Mouse (Mus musculus) intestine, embryonic 16.5 days (tissue): ENCODE measurements around the gene Lypd1. TPM values are rescaled to one million over a fixed set of nuclear protein-coding genes. Genes with fewer than 3 reads are reported as not detected.

Experiments
- ATAC-seq: fragments of 200-750 bp; cut with Nextera tagmentation; 2 replicates; pipeline ENCODE4 v1.8.0; 2017; ENCODE audit warnings: moderate TSS enrichment, moderate library complexity
- H3K27ac ChIP-seq: fragments of 300-500 bp; sonication (generic); 2 replicates; pipeline ENCODE4 v1.5.1; 2014; ENCODE audit warnings: mild to moderate bottlenecking, low read length
- H3K27me3 ChIP-seq: fragments of 300-500 bp; sonication (generic); replicated peaks from 2 replicates; pipeline ENCODE4 v1.6.1; 2014; ENCODE audit warnings: low read length, control low read depth, mixed read lengths; ENCODE audit not compliant: control insufficient read depth, insufficient read depth
- H3K36me3 ChIP-seq: fragments of 300-500 bp; sonication (generic); 2 replicates; pipeline ENCODE4 v1.6.1; 2014; ENCODE audit warnings: low read length, control low read depth; ENCODE audit not compliant: control insufficient read depth, insufficient read depth
- H3K4me1 ChIP-seq: fragments of 300-500 bp; sonication (generic); 2 replicates; pipeline ENCODE4 v1.6.1; 2014; ENCODE audit warnings: low read length, control low read depth, mixed read lengths; ENCODE audit not compliant: control insufficient read depth, insufficient read depth
- H3K4me2 ChIP-seq: fragments of 300-500 bp; sonication (generic); 2 replicates; pipeline ENCODE4 v1.6.1; 2014; ENCODE audit warnings: low read depth, low read length, control low read depth
- H3K4me3 ChIP-seq: fragments of 300-500 bp; sonication (generic); 2 replicates; pipeline ENCODE4 v1.5.1; 2014; ENCODE audit warnings: mild to moderate bottlenecking, low read length
- H3K9ac ChIP-seq: fragments of 300-500 bp; sonication (generic); 2 replicates; pipeline ENCODE4 v1.6.1; 2014; ENCODE audit warnings: low read depth, low read length
- H3K9me3 ChIP-seq: fragments of 300-500 bp; sonication (generic); 2 replicates; pipeline ENCODE4 v1.6.1; 2016; ENCODE audit warnings: low read length, control low read depth; ENCODE audit not compliant: control insufficient read depth
- WGBS: fragments of 180-500 bp; shearing (Covaris S2); extraction: QIAGEN DNeasy Blood & Tissue Kit; methylation state at CpG from one replicate; pipeline ENCODE4 v1.1.7; 2014; 5-methylcytosine and 5-hydroxymethylcytosine counted together
- polyA plus RNA-seq: library from polyadenylated mRNA; unstranded; fragments of >200 nt; fragmentation: Nextera tagmentation; extraction: Ambion mirVana; gene quantifications from 2 replicates; pipeline ENCODE4 v1.2.1, GENCODE M21; 2015

Lypd1 gene
- polyA plus RNA-seq, 1 experiment from 2014 or later = 2.8 TPM

GRCm38 (mm10) chr1:125823611-125824010, 89.3 kb downstream of the Lypd1 start:
- Histone ChIP-seq H3K9me3 (no peaks in the 10 kb centered on the region), H3K36me3 (no peaks in the 10 kb centered on the region), H3K27me3 (no peaks in the 10 kb centered on the region), H3K4me2 (no peak overlapping the region), H3K4me1 (no peaks in the 10 kb centered on the region), H3K4me3 (no peak overlapping the region), H3K9ac (no peak overlapping the region), H3K27ac (no peak overlapping the region)
- WGBS = 86% methylated on average over 4 of the region's 4 CpGs
- ATAC-seq = no peak

- ATAC-seq = no peak
- no peak overlapping the region for H3K4me2 ChIP-seq
- WGBS = 86% methylated on average over 7 of the region's 7 CpGs
Measured at GRCm38 (mm10) chr1:125821101-125821500, 91.8 kb downstream of the Lypd1 start.

More at GRCm38 (mm10) chr1:125821101-125821500, 91.8 kb downstream of the Lypd1 start:
- Histone ChIP-seq H3K4me1 (no peaks in the 10 kb centered on the region), H3K27ac (no peak overlapping the region), H3K36me3 (no peaks in the 10 kb centered on the region), H3K9me3 (no peaks in the 10 kb centered on the region), H3K4me3 (no peak overlapping the region), H3K27me3 (no peaks in the 10 kb centered on the region), H3K9ac (no peak overlapping the region)

Other genes with a start within 250 kb of the Lypd1 start
- 8.7 and 9.0 TPM in 2 replicates for gene Gpr39, start 236.1 kb downstream of the Lypd1 start, polyA plus RNA-seq